Mouse (Mus musculus) lung, adult 2 months (tissue): ENCODE results near the gene Pik3ip1.

Experiments
- CTCF ChIP-seq: fragments of 200-500 bp; IDR thresholded peaks from 2 replicates; pipeline ENCODE4 v1.5.1; 2011; ENCODE audit warnings: mild to moderate bottlenecking, low read length, control low read depth; ENCODE audit not compliant: insufficient read depth
- POLR2A ChIP-seq: fragments of 200-500 bp; IDR thresholded peaks from 2 replicates; pipeline ENCODE4 v1.6.1; 2011; ENCODE audit warnings: low read depth, mild to moderate bottlenecking, control low read depth, low read length, borderline replicate concordance; ENCODE audit errors: extremely low read depth

DNA sequence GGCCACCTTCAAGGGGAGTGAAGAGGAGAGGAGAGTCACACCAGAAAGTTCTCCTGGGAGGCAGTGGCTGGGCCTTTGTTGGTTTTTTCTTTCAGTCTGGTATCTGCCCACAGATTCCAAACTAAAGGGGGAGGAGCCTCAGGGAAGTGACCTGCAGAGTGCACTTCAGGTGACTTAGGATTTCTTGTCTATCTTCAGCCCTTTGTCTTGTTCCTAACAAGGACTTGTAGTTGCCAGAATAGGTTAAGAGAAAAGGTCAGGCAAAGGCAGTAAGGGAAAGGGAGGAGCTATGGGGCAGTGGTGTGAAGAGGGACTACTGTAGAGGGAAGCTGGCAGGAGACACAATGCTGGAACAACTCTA lies 17.6 kb downstream of the Pik3ip1 start:
- TF ChIP-seq POLR2A = no peak
- no peak for TF ChIP-seq CTCF
